Mouse (Mus musculus): ENCODE data around the gene Rhox2g.
A peak's percentile ranks its signal among the peaks of the same experiment; 100 is the strongest.
"Not testable (repeated sequence)": the region's sequence is repeated elsewhere in the genome, so short reads cannot be mapped to it uniquely, and the experiment has no call there.

The Rhox2g gene

GRCm38 (mm10) chrX:37643370-37643769 is at the start of gene Rhox2g:
TSS of gene Rhox2g (minus strand) at chrX:37643470.
- DNase-seq (ENCODE audit: low read depth), result not testable (repeated sequence)

GRCm38 (mm10) chrX:37692261-37692660 is 49.0 kb upstream of the Rhox2g start:
- peak; percentile 8 for DNase-seq (ENCODE audit: low read depth)

GRCm38 (mm10) chrX:37683031-37683715 is 39.9 kb upstream of the Rhox2g start:
- no peak for DNase-seq (ENCODE audit: low read depth)

- DNase-seq (ENCODE audit: low read depth), result not testable (repeated sequence)
Observed at GRCm38 (mm10) chrX:37673177-37673576, 29.9 kb upstream of the Rhox2g start, which contains the start of gene Rhox2h. TSS of gene Rhox2h (minus strand) at chrX:37673277.

GRCm38 (mm10) chrX:37668664-37669063 is 25.4 kb upstream of the Rhox2g start, which contains the start of gene Rhox3h:
TSS of gene Rhox3h (minus strand) at chrX:37668764.
- not testable (repeated sequence) for DNase-seq (ENCODE audit: low read depth)

- DNase-seq (ENCODE audit: low read depth), result not testable (repeated sequence)
Observed at GRCm38 (mm10) chrX:37651227-37651626, 8.0 kb upstream of the Rhox2g start, which contains the start of gene Rhox4g. TSS of gene Rhox4g (minus strand) at chrX:37651327.

GRCm38 (mm10) chrX:37628512-37628911 is 14.8 kb downstream of the Rhox2g start, which contains the start of gene Rhox3g:
TSS of gene Rhox3g (minus strand) at chrX:37628612.
- DNase-seq (ENCODE audit: low read depth), result not testable (repeated sequence)

- not testable (repeated sequence) for DNase-seq (ENCODE audit: low read depth)
Observed at GRCm38 (mm10) chrX:37607604-37608003, 35.7 kb downstream of the Rhox2g start, which contains the start of gene Rhox4f. TSS of gene Rhox4f (minus strand) at chrX:37607704.
